Mouse (Mus musculus) layer of hippocampus, adult 6 months (tissue): ENCODE measurements around the gene Vmn1r18. TPM values are rescaled to one million over a fixed set of nuclear protein-coding genes. Genes with fewer than 3 reads are reported as not detected.

ENCODE experiments used
- long read RNA-seq, 2 experiments: library from polyadenylated mRNA; unstranded; transcript quantifications; one replicate each; pipeline ENCODE4 v2.0.0; 2019 to 2020
- polyA plus RNA-seq: library from polyadenylated mRNA; unstranded; fragments of <200 nt; fragmentation: Nextera tagmentation; gene quantifications from 2 replicates; pipeline ENCODE4 v1.2.3, GENCODE M21; 2021

The Vmn1r18 gene
- polyA plus RNA-seq, result not detected in 2 replicates
- long read RNA-seq, experiment 1, result 0 reads
- long read RNA-seq, experiment 2, result 0 reads

GRCm38 (mm10) chr6:57395683-57396082, at the start of gene Vmn1r18:
Vmn1r18 (minus strand) TSS chr6:57395783.

GRCm38 (mm10) chr6:57428630-57429029, 33.0 kb upstream of the Vmn1r18 start, which contains the start of gene Vmn1r20:
Vmn1r20 (plus strand) TSS chr6:57428930.

GRCm38 (mm10) chr6:57403480-57403879, 7.9 kb upstream of the Vmn1r18 start, which contains the start of gene Vmn1r19:
Vmn1r19 (plus strand) TSS chr6:57403780.

GRCm38 (mm10) chr6:57363627-57364026, 32.0 kb downstream of the Vmn1r18 start, which contains the start of gene Vmn1r17:
Vmn1r17 (minus strand) TSS chr6:57363727.

GRCm38 (mm10) chr6:57329394-57329793, 66.2 kb downstream of the Vmn1r18 start, which contains the start of gene Vmn1r16:
Vmn1r16 (minus strand) TSS chr6:57329494.

Other genes starting within 250 kb of the Vmn1r18 start
- gene Vmn1r12, start 238.9 kb downstream of the Vmn1r18 start, polyA plus RNA-seq, result not detected in 2 replicates
- gene Vmn1r13, start 192.5 kb downstream of the Vmn1r18 start, polyA plus RNA-seq, result not detected in 2 replicates
- gene Vmn1r14, start 164.1 kb downstream of the Vmn1r18 start, polyA plus RNA-seq, result not detected in 2 replicates
- not detected in 2 replicates for gene Vmn1r15, start 137.8 kb downstream of the Vmn1r18 start, polyA plus RNA-seq
- not detected in 2 replicates for gene Vmn1r16, start 66.3 kb downstream of the Vmn1r18 start, polyA plus RNA-seq
- not detected in 2 replicates for gene Vmn1r17, start 32.1 kb downstream of the Vmn1r18 start, polyA plus RNA-seq
- gene Vmn1r19, start 8.0 kb upstream of the Vmn1r18 start, polyA plus RNA-seq, result not detected in 2 replicates
- gene Vmn1r20, start 33.1 kb upstream of the Vmn1r18 start, polyA plus RNA-seq, result not detected in 2 replicates
- gene Ppm1k, start 139.7 kb upstream of the Vmn1r18 start, polyA plus RNA-seq, result 14.0 and 19.4 TPM in 2 replicates
- gene Herc6, start 185.2 kb upstream of the Vmn1r18 start, polyA plus RNA-seq, result 1.3 and 1.7 TPM in 2 replicates